Mouse (Mus musculus): ENCODE results near the gene Cd300c. TPM values are rescaled to one million over a fixed set of nuclear protein-coding genes. Genes with fewer than 3 reads are reported as not detected.

Cd300c gene
- polyA plus RNA-seq, 1 experiment from 2014 or later: not detected

GRCm38 (mm10) chr11:114934144-114934543 is 34.8 kb downstream of the Cd300c start, which contains the start of gene Cd300lb:
Gene Cd300lb, minus strand, starts transcription at chr11:114934386.
- Histone ChIP-seq H3K27me3 (ENCODE audit: control insufficient read depth, insufficient read depth, low read length) (no peaks in the 10 kb centered on the region), H3K9me3 (ENCODE audit: control insufficient read depth, low read length) (no peaks in the 10 kb centered on the region), H3K27ac (ENCODE audit: low read depth, low read length) (no peak within 1 kb of the TSS), H3K4me2 (replicated peaks; ENCODE audit: low read depth, low read length) (no peak within 1 kb of the TSS), H3K9ac (ENCODE audit: low read depth, low read length) (no peak within 1 kb of the TSS), H3K4me3 (ENCODE audit: low read length) (no peak within 1 kb of the TSS), H3K4me1 (ENCODE audit: control insufficient read depth, insufficient read depth, low read length) (no peaks in the 10 kb centered on the region), H3K36me3 (ENCODE audit: control insufficient read depth, insufficient read depth, low read length) (no peaks in the 10 kb centered on the region)
- no peak for ATAC-seq (ENCODE audit: low FRiP score, low TSS enrichment)
- WGBS: 47% methylated on average over 6 of the region's 6 CpGs

- H3K4me3 ChIP-seq (ENCODE audit: low read length): no peak overlapping the region
- no peak overlapping the region for H3K4me2 ChIP-seq (replicated peaks; ENCODE audit: low read depth, low read length)
- H3K36me3 ChIP-seq (ENCODE audit: control insufficient read depth, insufficient read depth, low read length): no peaks in the 10 kb centered on the region
- H3K9ac ChIP-seq (ENCODE audit: low read depth, low read length): no peak overlapping the region
- WGBS: 74% methylated on average over 4 of the region's 4 CpGs
- H3K9me3 ChIP-seq (ENCODE audit: control insufficient read depth, low read length): no peaks in the 10 kb centered on the region
- H3K27me3 ChIP-seq (ENCODE audit: control insufficient read depth, insufficient read depth, low read length): no peaks in the 10 kb centered on the region
- no peak overlapping the region for H3K27ac ChIP-seq (ENCODE audit: low read depth, low read length)
- no peaks in the 10 kb centered on the region for H3K4me1 ChIP-seq (ENCODE audit: control insufficient read depth, insufficient read depth, low read length)
- ATAC-seq (ENCODE audit: low FRiP score, low TSS enrichment): no peak
These were observed 35.4 kb downstream of the Cd300c start for GRCm38 (mm10) chr11:114933591-114933990.

- H3K4me3 ChIP-seq (ENCODE audit: low read length): no peak overlapping the region
- H3K4me2 ChIP-seq (replicated peaks; ENCODE audit: low read depth, low read length): no peak overlapping the region
- H3K9ac ChIP-seq (ENCODE audit: low read depth, low read length): no peak overlapping the region
- H3K9me3 ChIP-seq (ENCODE audit: control insufficient read depth, low read length): no peaks in the 10 kb centered on the region
- no peak for ATAC-seq (ENCODE audit: low FRiP score, low TSS enrichment)
- whole genome bisulfite sequencing: 77% methylated on average over 5 of the region's 5 CpGs
- no peak overlapping the region for H3K27ac ChIP-seq (ENCODE audit: low read depth, low read length)
- H3K36me3 ChIP-seq (ENCODE audit: control insufficient read depth, insufficient read depth, low read length): no peaks in the 10 kb centered on the region
- no peaks in the 10 kb centered on the region for H3K27me3 ChIP-seq (ENCODE audit: control insufficient read depth, insufficient read depth, low read length)
- no peaks in the 10 kb centered on the region for H3K4me1 ChIP-seq (ENCODE audit: control insufficient read depth, insufficient read depth, low read length)
These were observed 37.9 kb downstream of the Cd300c start for GRCm38 (mm10) chr11:114931041-114931440.

- Histone ChIP-seq H3K4me2 (replicated peaks; ENCODE audit: low read depth, low read length) (no peak overlapping the region), H3K4me1 (ENCODE audit: control insufficient read depth, insufficient read depth, low read length) (no peaks in the 10 kb centered on the region), H3K4me3 (ENCODE audit: low read length) (no peak overlapping the region), H3K9ac (ENCODE audit: low read depth, low read length) (no peak overlapping the region), H3K27me3 (ENCODE audit: control insufficient read depth, insufficient read depth, low read length) (no peaks in the 10 kb centered on the region), H3K27ac (ENCODE audit: low read depth, low read length) (no peak overlapping the region), H3K9me3 (ENCODE audit: control insufficient read depth, low read length) (no peaks in the 10 kb centered on the region), H3K36me3 (ENCODE audit: control insufficient read depth, insufficient read depth, low read length) (no peaks in the 10 kb centered on the region)
- ATAC-seq (ENCODE audit: low FRiP score, low TSS enrichment): no peak
- WGBS: 92% methylated on average over 2 of the region's 2 CpGs
These were observed 39.4 kb downstream of the Cd300c start for GRCm38 (mm10) chr11:114929581-114929980.

GRCm38 (mm10) chr11:114923961-114924360 is 45.0 kb downstream of the Cd300c start:
- Histone ChIP-seq H3K4me3 (ENCODE audit: low read length) (no peak overlapping the region), H3K4me2 (replicated peaks; ENCODE audit: low read depth, low read length) (no peak overlapping the region), H3K27ac (ENCODE audit: low read depth, low read length) (no peak overlapping the region), H3K9ac (ENCODE audit: low read depth, low read length) (no peak overlapping the region), H3K4me1 (ENCODE audit: control insufficient read depth, insufficient read depth, low read length) (no peaks in the 10 kb centered on the region), H3K36me3 (ENCODE audit: control insufficient read depth, insufficient read depth, low read length) (no peaks in the 10 kb centered on the region), H3K27me3 (ENCODE audit: control insufficient read depth, insufficient read depth, low read length) (no peaks in the 10 kb centered on the region), H3K9me3 (ENCODE audit: control insufficient read depth, low read length) (0 out of 2 replicates have a peak, but pooled peaks cover 2% of the 10 kb centered on the region)
- 71% methylated on average over 4 of the region's 4 CpGs for WGBS
- no peak for ATAC-seq (ENCODE audit: low FRiP score, low TSS enrichment)

GRCm38 (mm10) chr11:114922439-114922838 is 46.5 kb downstream of the Cd300c start:
- no peaks in the 10 kb centered on the region for H3K36me3 ChIP-seq (ENCODE audit: control insufficient read depth, insufficient read depth, low read length)
- WGBS: 81% methylated on average over 4 of the region's 4 CpGs
- H3K4me2 ChIP-seq (replicated peaks; ENCODE audit: low read depth, low read length): no peak overlapping the region
- no peak overlapping the region for H3K27ac ChIP-seq (ENCODE audit: low read depth, low read length)
- no peaks in the 10 kb centered on the region for H3K27me3 ChIP-seq (ENCODE audit: control insufficient read depth, insufficient read depth, low read length)
- ATAC-seq (ENCODE audit: low FRiP score, low TSS enrichment): no peak
- H3K9ac ChIP-seq (ENCODE audit: low read depth, low read length): no peak overlapping the region
- H3K4me3 ChIP-seq (ENCODE audit: low read length): no peak overlapping the region
- H3K4me1 ChIP-seq (ENCODE audit: control insufficient read depth, insufficient read depth, low read length): no peaks in the 10 kb centered on the region
- H3K9me3 ChIP-seq (ENCODE audit: control insufficient read depth, low read length): 0 out of 2 replicates have a peak, but pooled peaks cover 2% of the 10 kb centered on the region

GRCm38 (mm10) chr11:114917120-114917519 is 51.8 kb downstream of the Cd300c start:
- WGBS: 75% methylated on average over 6 of the region's 6 CpGs
- no peaks in the 10 kb centered on the region for H3K4me1 ChIP-seq (ENCODE audit: control insufficient read depth, insufficient read depth, low read length)
- no peak for ATAC-seq (ENCODE audit: low FRiP score, low TSS enrichment)
- no peaks in the 10 kb centered on the region for H3K27me3 ChIP-seq (ENCODE audit: control insufficient read depth, insufficient read depth, low read length)
- no peak overlapping the region for H3K4me3 ChIP-seq (ENCODE audit: low read length)
- no peak overlapping the region for H3K27ac ChIP-seq (ENCODE audit: low read depth, low read length)
- H3K36me3 ChIP-seq (ENCODE audit: control insufficient read depth, insufficient read depth, low read length): no peaks in the 10 kb centered on the region
- H3K9ac ChIP-seq (ENCODE audit: low read depth, low read length): no peak overlapping the region
- H3K4me2 ChIP-seq (replicated peaks; ENCODE audit: low read depth, low read length): no peak overlapping the region
- H3K9me3 ChIP-seq (ENCODE audit: control insufficient read depth, low read length): no peaks in the 10 kb centered on the region

- ATAC-seq (ENCODE audit: low FRiP score, low TSS enrichment): no peak
- no peaks in the 10 kb centered on the region for H3K36me3 ChIP-seq (ENCODE audit: control insufficient read depth, insufficient read depth, low read length)
- no peaks in the 10 kb centered on the region for H3K27me3 ChIP-seq (ENCODE audit: control insufficient read depth, insufficient read depth, low read length)
These were observed 54.0 kb downstream of the Cd300c start for GRCm38 (mm10) chr11:114914978-114915377.

GRCm38 (mm10) chr11:114912847-114913246 is 56.1 kb downstream of the Cd300c start:
- Histone ChIP-seq H3K27ac (ENCODE audit: low read depth, low read length) (no peak overlapping the region), H3K4me3 (ENCODE audit: low read length) (no peak overlapping the region), H3K27me3 (ENCODE audit: control insufficient read depth, insufficient read depth, low read length) (no peaks in the 10 kb centered on the region), H3K4me2 (replicated peaks; ENCODE audit: low read depth, low read length) (no peak overlapping the region), H3K9me3 (ENCODE audit: control insufficient read depth, low read length) (no peaks in the 10 kb centered on the region), H3K9ac (ENCODE audit: low read depth, low read length) (no peak overlapping the region), H3K36me3 (ENCODE audit: control insufficient read depth, insufficient read depth, low read length) (no peaks in the 10 kb centered on the region), H3K4me1 (ENCODE audit: control insufficient read depth, insufficient read depth, low read length) (no peaks in the 10 kb centered on the region)
- WGBS: 14% methylated on average over 9 of the region's 9 CpGs
- ATAC-seq (ENCODE audit: low FRiP score, low TSS enrichment): peak; percentile 79

More at GRCm38 (mm10) chr11:114914978-114915377, 54.0 kb downstream of the Cd300c start:
- 56% methylated on average over 7 of the region's 7 CpGs for WGBS
- H3K4me2 ChIP-seq (replicated peaks; ENCODE audit: low read depth, low read length): no peak overlapping the region
- no peak overlapping the region for H3K27ac ChIP-seq (ENCODE audit: low read depth, low read length)
- H3K9ac ChIP-seq (ENCODE audit: low read depth, low read length): no peak overlapping the region
- no peak overlapping the region for H3K4me3 ChIP-seq (ENCODE audit: low read length)
- no peaks in the 10 kb centered on the region for H3K9me3 ChIP-seq (ENCODE audit: control insufficient read depth, low read length)
- no peaks in the 10 kb centered on the region for H3K4me1 ChIP-seq (ENCODE audit: control insufficient read depth, insufficient read depth, low read length)
